8 mouse cellular contexts compared by ENCODE assay signal in the genomic region with DNA sequence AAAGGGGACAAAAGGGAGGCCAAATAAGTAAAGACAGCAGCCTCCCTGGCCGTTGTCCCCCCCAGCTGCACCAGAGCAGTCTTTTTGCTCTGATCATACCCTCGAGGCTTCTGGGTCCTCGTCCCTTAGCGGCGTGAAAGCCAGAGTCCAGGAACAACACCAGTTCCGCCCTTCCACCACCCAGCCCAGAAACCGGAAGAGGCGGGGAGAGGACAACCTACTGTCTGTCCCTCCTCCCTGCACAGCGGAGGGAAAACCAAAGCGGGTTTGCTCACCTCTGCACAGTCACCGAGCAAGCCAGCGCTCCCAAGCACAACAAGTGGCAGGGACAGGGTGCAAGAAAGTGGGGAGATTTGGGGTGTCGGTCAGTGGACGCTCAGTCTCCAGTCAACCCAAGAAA. TPM values are rescaled to one million over a fixed set of nuclear protein-coding genes. Genes with fewer than 3 reads are reported as not detected.
DNase-seq lines count a peak whose midpoint lies in the region; ATAC-seq and TF ChIP-seq lines count a peak whose summit lies in the region.

No protein-coding gene starts in this region.

- WGBS in bone marrow, adult 2 months: under 1% methylated on average over 14 of the region's 14 CpGs
- WGBS in forebrain, embryonic 15.5 days: 5% methylated on average over 13 of the region's 14 CpGs
- 5% methylated on average over 14 of the region's 14 CpGs for WGBS in hindbrain, embryonic 11.5 days
- WGBS in limb, embryonic 14.5 days: 4% methylated on average over 12 of the region's 14 CpGs
- WGBS in midbrain, embryonic 14.5 days: 7% methylated on average over 14 of the region's 14 CpGs
- 4% methylated on average over 14 of the region's 14 CpGs for WGBS in stomach, embryonic 14.5 days

- peak overlapping the region; percentile 85 for H3K4me3 ChIP-seq in bone marrow, adult 2 months (replicated peaks; ENCODE audit: control insufficient read depth, low read depth, low read length)
- peak overlapping the region; percentile 33 for H3K4me3 ChIP-seq in forebrain, embryonic 15.5 days
- H3K4me3 ChIP-seq in hindbrain, embryonic 11.5 days (ENCODE audit: low read depth, low read length): 0 out of 2 replicates have a peak overlapping the region, but pooled peaks have one; percentile 1
- peak overlapping the region; percentile 36 for H3K4me3 ChIP-seq in limb, embryonic 14.5 days (replicated peaks; ENCODE audit: low read length)
- peak overlapping the region; percentile 27 for H3K4me3 ChIP-seq in midbrain, embryonic 14.5 days (replicated peaks; ENCODE audit: low read depth, low read length)
- H3K4me3 ChIP-seq in stomach, embryonic 14.5 days (ENCODE audit: low read depth, low read length): peak overlapping the region; percentile 27

- peak; percentile 41 to 50 for DNase-seq in cerebellum, postnatal 10 days
- DNase-seq in hindbrain, embryonic 11.5 days (ENCODE audit: low spot score): peak; percentile 73
- peak; percentile 60 for DNase-seq in limb, embryonic 14.5 days (ENCODE audit: low spot score)
- DNase-seq in midbrain, embryonic 14.5 days: peak; percentile 60

- TF ChIP-seq CTCF in bone marrow, adult 2 months (IDR thresholded peaks at IDR 0.05; ENCODE audit: control insufficient read depth, insufficient read depth, low read length): no peak

- peak overlapping the region; percentile 86 for H3K27ac ChIP-seq in bone marrow, adult 2 months (ENCODE audit: control insufficient read depth, insufficient read depth, low read depth, low read length, poor library complexity)
- H3K27ac ChIP-seq in forebrain, embryonic 15.5 days (replicated peaks): no peak overlapping the region
- H3K27ac ChIP-seq in hindbrain, embryonic 11.5 days (ENCODE audit: low read depth, low read length): no peak overlapping the region
- peak overlapping the region; percentile 53; the same call in 1 of the 2 replicates for H3K27ac ChIP-seq in limb, embryonic 14.5 days (replicated peaks; ENCODE audit: low read depth, low read length)
- H3K27ac ChIP-seq in midbrain, embryonic 14.5 days (replicated peaks; ENCODE audit: low read depth, low read length): no peak overlapping the region
- H3K27ac ChIP-seq in stomach, embryonic 14.5 days (ENCODE audit: low read length): peak overlapping the region; percentile 96

- H3K4me2 ChIP-seq in forebrain, embryonic 15.5 days (replicated peaks): peak overlapping the region; percentile 51
- H3K4me2 ChIP-seq in hindbrain, embryonic 11.5 days (replicated peaks; ENCODE audit: low read depth, low read length): peak overlapping the region; percentile 42
- H3K4me2 ChIP-seq in limb, embryonic 14.5 days (replicated peaks; ENCODE audit: low read depth, low read length, severe bottlenecking): peak overlapping the region; percentile 63
- peak overlapping the region; percentile 60 for H3K4me2 ChIP-seq in midbrain, embryonic 14.5 days (ENCODE audit: low read length)
- peak overlapping the region; percentile 56 for H3K4me2 ChIP-seq in stomach, embryonic 14.5 days (replicated peaks; ENCODE audit: low read depth, low read length)

- no peaks in the 10 kb centered on the region for H3K9me3 ChIP-seq in forebrain, embryonic 15.5 days
- H3K9me3 ChIP-seq in hindbrain, embryonic 11.5 days (ENCODE audit: control insufficient read depth, low read length): no peaks in the 10 kb centered on the region
- H3K9me3 ChIP-seq in limb, embryonic 14.5 days (ENCODE audit: control insufficient read depth, low read length): no peaks in the 10 kb centered on the region
- H3K9me3 ChIP-seq in midbrain, embryonic 14.5 days (ENCODE audit: control insufficient read depth, low read length): no peaks in the 10 kb centered on the region
- no peaks in the 10 kb centered on the region for H3K9me3 ChIP-seq in stomach, embryonic 14.5 days (ENCODE audit: control insufficient read depth, low read depth, low read length)

- no peaks in the 10 kb centered on the region for H3K27me3 ChIP-seq in forebrain, embryonic 15.5 days
- H3K27me3 ChIP-seq in hindbrain, embryonic 11.5 days (ENCODE audit: control insufficient read depth, insufficient read depth, low read length): no peaks in the 10 kb centered on the region
- H3K27me3 ChIP-seq in limb, embryonic 14.5 days (ENCODE audit: control insufficient read depth, insufficient read depth, low read length): no peaks in the 10 kb centered on the region
- H3K27me3 ChIP-seq in midbrain, embryonic 14.5 days (ENCODE audit: control insufficient read depth, insufficient read depth, low read length): no peaks in the 10 kb centered on the region
- no peaks in the 10 kb centered on the region for H3K27me3 ChIP-seq in stomach, embryonic 14.5 days (ENCODE audit: control insufficient read depth, insufficient read depth, low read length)

- H3K9ac ChIP-seq in forebrain, embryonic 15.5 days (replicated peaks): peak overlapping the region; percentile 43
- H3K9ac ChIP-seq in hindbrain, embryonic 11.5 days (ENCODE audit: low read depth, low read length): peak overlapping the region; percentile 58
- peak overlapping the region; percentile 57 for H3K9ac ChIP-seq in limb, embryonic 14.5 days (ENCODE audit: low read depth, low read length, severe bottlenecking)
- H3K9ac ChIP-seq in midbrain, embryonic 14.5 days (replicated peaks; ENCODE audit: low read length): peak overlapping the region; percentile 56; the same call in 1 of the 2 replicates
- peak overlapping the region; percentile 45; the same call in 1 of the 2 replicates for H3K9ac ChIP-seq in stomach, embryonic 14.5 days (replicated peaks; ENCODE audit: low read depth, low read length)

- ATAC-seq in cerebellum, adult (ENCODE audit: insufficient number of reproducible peaks, low FRiP score, low TSS enrichment): no peak; the same call in 1 of the 2 replicates
- ATAC-seq in forebrain, embryonic 15.5 days (replicated peaks): no peak
- ATAC-seq in hindbrain, embryonic 11.5 days (ENCODE audit: low FRiP score): no peak
- peak; percentile 54 for ATAC-seq in limb, embryonic 14.5 days (ENCODE audit: low FRiP score, low read depth)
- ATAC-seq in midbrain, embryonic 14.5 days (ENCODE audit: low FRiP score, low TSS enrichment): no peak
- peak; percentile 66; the same call in 1 of the 2 replicates for ATAC-seq in stomach, embryonic 14.5 days (ENCODE audit: insufficient number of reproducible peaks, insufficient read depth, low FRiP score, low read depth)

- H3K36me3 ChIP-seq in forebrain, embryonic 15.5 days: no peaks in the 10 kb centered on the region
- no peaks in the 10 kb centered on the region for H3K36me3 ChIP-seq in hindbrain, embryonic 11.5 days (ENCODE audit: control insufficient read depth, insufficient read depth, low read length)
- no peaks in the 10 kb centered on the region for H3K36me3 ChIP-seq in limb, embryonic 14.5 days (ENCODE audit: control insufficient read depth, insufficient read depth, low read length)
- H3K36me3 ChIP-seq in midbrain, embryonic 14.5 days (ENCODE audit: control insufficient read depth, insufficient read depth, low read length): no peaks in the 10 kb centered on the region
- H3K36me3 ChIP-seq in stomach, embryonic 14.5 days (ENCODE audit: control insufficient read depth, insufficient read depth, low read length): no peaks in the 10 kb centered on the region

- peak; percentile 92 for TF ChIP-seq POLR2A in bone marrow, adult 2 months (IDR thresholded peaks at IDR 0.05; ENCODE audit: borderline replicate concordance, control insufficient read depth, low read depth, low read length)
- TF ChIP-seq POLR2A in limb, embryonic 14.5 days (IDR thresholded peaks at IDR 0.05; ENCODE audit: borderline replicate concordance, extremely low read depth, insufficient read depth, insufficient read length): peak; percentile 39; the same call in 1 of the 2 replicates

- peaks cover 4% of the 10 kb centered on the region for H3K4me1 ChIP-seq in bone marrow, adult 2 months (ENCODE audit: control insufficient read depth, insufficient read depth, low read length)
- peaks cover 20% of the 10 kb centered on the region for H3K4me1 ChIP-seq in forebrain, embryonic 15.5 days
- no peaks in the 10 kb centered on the region for H3K4me1 ChIP-seq in hindbrain, embryonic 11.5 days (replicated peaks; ENCODE audit: control insufficient read depth, insufficient read depth, low read length)
- peaks cover 3% of the 10 kb centered on the region for H3K4me1 ChIP-seq in limb, embryonic 14.5 days (ENCODE audit: control insufficient read depth, insufficient read depth, low read length)
- H3K4me1 ChIP-seq in midbrain, embryonic 14.5 days (ENCODE audit: control insufficient read depth, insufficient read depth, low read length): peaks cover 7% of the 10 kb centered on the region
- H3K4me1 ChIP-seq in stomach, embryonic 14.5 days (ENCODE audit: control insufficient read depth, insufficient read depth, low read length): peaks cover 19% of the 10 kb centered on the region; the same call in 1 of the 2 replicates

RNA-seq across cellular contexts. Expression of a gene that starts 3.9 kb away (rescaled TPM):
- 58.3 and 118 TPM in 2 replicates for polyA plus RNA-seq in bone marrow, adult 2 months (2011; ENCODE audit: insufficient read depth, insufficient read length, low replicate concordance, missing spikeins)
- 98.5 and 102 TPM in 2 replicates for polyA plus RNA-seq in forebrain, embryonic 15.5 days (2015; fragmentation: Nextera tagmentation; extraction: Ambion mirVana)
- 154 and 156 TPM in 2 replicates for polyA plus RNA-seq in hindbrain, embryonic 11.5 days (2014; fragmentation: Nextera tagmentation; extraction: Ambion mirVana)
- polyA plus RNA-seq in limb, embryonic 14.5 days (2012; rRNA removed): 77.9 and 89.0 TPM in 2 replicates
- 165 and 176 TPM in 2 replicates for polyA plus RNA-seq in limb, embryonic 14.5 days (2014; fragmentation: Nextera tagmentation; extraction: Ambion mirVana)
- 107 and 115 TPM in 2 replicates for polyA plus RNA-seq in midbrain, embryonic 14.5 days (2014; fragmentation: Nextera tagmentation; extraction: Ambion mirVana)
- polyA plus RNA-seq in stomach, embryonic 14.5 days (2014; fragmentation: Nextera tagmentation; extraction: Ambion mirVana): 159 and 174 TPM in 2 replicates

RNA-seq across cellular contexts. Expression of a gene that starts 9.0 kb away (rescaled TPM):
- 188 and 198 TPM in 2 replicates for polyA plus RNA-seq in bone marrow, adult 2 months (2011; ENCODE audit: insufficient read depth, insufficient read length, low replicate concordance, missing spikeins)
- polyA plus RNA-seq in forebrain, embryonic 15.5 days (2015; fragmentation: Nextera tagmentation; extraction: Ambion mirVana): 588 and 604 TPM in 2 replicates
- 777 and 822 TPM in 2 replicates for polyA plus RNA-seq in hindbrain, embryonic 11.5 days (2014; fragmentation: Nextera tagmentation; extraction: Ambion mirVana)
- polyA plus RNA-seq in limb, embryonic 14.5 days (2012; rRNA removed): 465 and 516 TPM in 2 replicates
- polyA plus RNA-seq in limb, embryonic 14.5 days (2014; fragmentation: Nextera tagmentation; extraction: Ambion mirVana): 480 and 522 TPM in 2 replicates
- polyA plus RNA-seq in midbrain, embryonic 14.5 days (2014; fragmentation: Nextera tagmentation; extraction: Ambion mirVana): 489 and 530 TPM in 2 replicates
- polyA plus RNA-seq in stomach, embryonic 14.5 days (2014; fragmentation: Nextera tagmentation; extraction: Ambion mirVana): 474 and 532 TPM in 2 replicates

RNA-seq across cellular contexts. Expression of a gene that starts 20.1 kb away (rescaled TPM):
- polyA plus RNA-seq in bone marrow, adult 2 months (2011; ENCODE audit: insufficient read depth, insufficient read length, low replicate concordance, missing spikeins): 14.8 and 19.3 TPM in 2 replicates
- polyA plus RNA-seq in forebrain, embryonic 15.5 days (2015; fragmentation: Nextera tagmentation; extraction: Ambion mirVana): 69.6 and 77.7 TPM in 2 replicates
- polyA plus RNA-seq in hindbrain, embryonic 11.5 days (2014; fragmentation: Nextera tagmentation; extraction: Ambion mirVana): 42.5 and 43.7 TPM in 2 replicates
- polyA plus RNA-seq in limb, embryonic 14.5 days (2012; rRNA removed): 49.3 and 57.9 TPM in 2 replicates
- polyA plus RNA-seq in limb, embryonic 14.5 days (2014; fragmentation: Nextera tagmentation; extraction: Ambion mirVana): 57.4 and 59.7 TPM in 2 replicates
- 79.2 and 87.7 TPM in 2 replicates for polyA plus RNA-seq in midbrain, embryonic 14.5 days (2014; fragmentation: Nextera tagmentation; extraction: Ambion mirVana)
- polyA plus RNA-seq in stomach, embryonic 14.5 days (2014; fragmentation: Nextera tagmentation; extraction: Ambion mirVana): 42.6 and 47.8 TPM in 2 replicates

RNA-seq across cellular contexts. Expression of a gene that starts 31.0 kb away (rescaled TPM):
- polyA plus RNA-seq in bone marrow, adult 2 months (2011; ENCODE audit: insufficient read depth, insufficient read length, low replicate concordance, missing spikeins): 7.7 and 10.8 TPM in 2 replicates
- polyA plus RNA-seq in forebrain, embryonic 15.5 days (2015; fragmentation: Nextera tagmentation; extraction: Ambion mirVana): 12.6 and 13.1 TPM in 2 replicates
- 10.1 and 13.2 TPM in 2 replicates for polyA plus RNA-seq in hindbrain, embryonic 11.5 days (2014; fragmentation: Nextera tagmentation; extraction: Ambion mirVana)
- 20.5 and 21.5 TPM in 2 replicates for polyA plus RNA-seq in limb, embryonic 14.5 days (2012; rRNA removed)
- 16.7 and 17.7 TPM in 2 replicates for polyA plus RNA-seq in limb, embryonic 14.5 days (2014; fragmentation: Nextera tagmentation; extraction: Ambion mirVana)
- 8.7 and 12.5 TPM in 2 replicates for polyA plus RNA-seq in midbrain, embryonic 14.5 days (2014; fragmentation: Nextera tagmentation; extraction: Ambion mirVana)
- 19.0 and 21.8 TPM in 2 replicates for polyA plus RNA-seq in stomach, embryonic 14.5 days (2014; fragmentation: Nextera tagmentation; extraction: Ambion mirVana)

RNA-seq across cellular contexts. Expression of a gene that starts 35.0 kb away (rescaled TPM):
- 2.7 and 5.7 TPM in 2 replicates for polyA plus RNA-seq in bone marrow, adult 2 months (2011; ENCODE audit: insufficient read depth, insufficient read length, low replicate concordance, missing spikeins)
- 10.2 and 10.8 TPM in 2 replicates for polyA plus RNA-seq in forebrain, embryonic 15.5 days (2015; fragmentation: Nextera tagmentation; extraction: Ambion mirVana)
- polyA plus RNA-seq in hindbrain, embryonic 11.5 days (2014; fragmentation: Nextera tagmentation; extraction: Ambion mirVana): 6.6 and 6.9 TPM in 2 replicates
- 22.9 and 27.2 TPM in 2 replicates for polyA plus RNA-seq in limb, embryonic 14.5 days (2012; rRNA removed)
- 28.4 and 33.1 TPM in 2 replicates for polyA plus RNA-seq in limb, embryonic 14.5 days (2014; fragmentation: Nextera tagmentation; extraction: Ambion mirVana)
- 11.6 and 15.2 TPM in 2 replicates for polyA plus RNA-seq in midbrain, embryonic 14.5 days (2014; fragmentation: Nextera tagmentation; extraction: Ambion mirVana)
- 12.7 and 13.4 TPM in 2 replicates for polyA plus RNA-seq in stomach, embryonic 14.5 days (2014; fragmentation: Nextera tagmentation; extraction: Ambion mirVana)

Comparison
In these comparisons a context has a peak if more than half of its experiments do, and no peak if none do; other contexts are left out.
1. ATAC-seq: peak in limb, embryonic 14.5 days (single experiment) and stomach, embryonic 14.5 days (single experiment); none in cerebellum, adult (single experiment), forebrain, embryonic 15.5 days (single experiment), hindbrain, embryonic 11.5 days (single experiment) and midbrain, embryonic 14.5 days (single experiment).
2. H3K27ac ChIP-seq: peak in bone marrow, adult 2 months (single experiment), limb, embryonic 14.5 days (single experiment) and stomach, embryonic 14.5 days (single experiment); none in forebrain, embryonic 15.5 days (single experiment), hindbrain, embryonic 11.5 days (single experiment) and midbrain, embryonic 14.5 days (single experiment).
3. H3K4me3 ChIP-seq: peak in every context shown above with its lines; median percentile 85 in bone marrow, adult 2 months; 36 in limb, embryonic 14.5 days; 33 in forebrain, embryonic 15.5 days; 27 in midbrain, embryonic 14.5 days; 27 in stomach, embryonic 14.5 days; 1 in hindbrain, embryonic 11.5 days.
4. Peak in every context shown above with its lines, with median percentiles within 50 percentile points of each other: DNase-seq, H3K4me2 ChIP-seq and H3K9ac ChIP-seq.